Mouse (Mus musculus): ENCODE measurements around the gene Ctsd. TPM values are rescaled to one million over a fixed set of nuclear protein-coding genes. Genes with fewer than 3 reads are reported as not detected.
"Not testable (repeated sequence)": the region's sequence is repeated elsewhere in the genome, so short reads cannot be mapped to it uniquely, and the experiment has no call there.

The Ctsd gene
- total and polyA plus RNA-seq, 2 experiments from 2014 or later, result 484 to 1,105 TPM

DNA sequence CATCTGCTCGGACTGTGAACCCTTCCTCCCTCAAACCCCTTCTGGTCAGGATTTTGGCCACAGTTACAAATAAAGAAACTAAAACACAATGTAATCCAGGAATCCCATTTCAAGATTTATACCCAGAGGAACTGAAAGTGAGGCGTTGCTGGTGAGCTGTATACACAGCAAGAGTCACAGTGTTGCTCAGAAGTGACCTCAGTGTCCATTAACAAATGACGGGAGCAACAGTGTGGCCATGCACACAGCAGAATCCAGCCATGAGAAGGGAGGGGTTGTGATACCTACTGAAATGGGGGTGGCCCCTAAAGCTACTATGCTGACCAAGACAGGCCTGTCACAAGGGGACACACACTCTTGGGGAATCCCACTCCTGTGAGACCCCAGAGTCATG lies 45.6 kb downstream of the Ctsd start:
- H3K4me1 ChIP-seq (ENCODE audit: control insufficient read depth, insufficient read depth), result no peaks in the 10 kb centered on the region
- no peak overlapping the region for H3K4me2 ChIP-seq (ENCODE audit: low read depth, low read length)
- no peaks in the 10 kb centered on the region for H3K9me3 ChIP-seq (replicated peaks; ENCODE audit: control insufficient read depth, low read length)
- no peak overlapping the region for H3K9ac ChIP-seq (replicated peaks; ENCODE audit: low read depth, low read length)
- DNase-seq (ENCODE audit: low spot score), result no peak
- no peaks in the 10 kb centered on the region for H3K36me3 ChIP-seq (replicated peaks; ENCODE audit: control insufficient read depth, insufficient read depth, low read length)
- peak overlapping the region; percentile 40; the same call in 1 of the 2 replicates for H3K27ac ChIP-seq (ENCODE audit: low read depth)
- ATAC-seq (ENCODE audit: insufficient read depth, low read depth), result no peak
- WGBS, result 69% methylated on average over 3 of the region's 3 CpGs
- no peaks in the 10 kb centered on the region for H3K27me3 ChIP-seq (ENCODE audit: control insufficient read depth, insufficient read depth, low read length)
- no peak overlapping the region for H3K4me3 ChIP-seq (ENCODE audit: low read depth, low read length)
- no peak for TF ChIP-seq CTCF (IDR thresholded peaks at IDR 0.05; ENCODE audit: low read depth)
- no peak for TF ChIP-seq EP300 (IDR thresholded peaks at IDR 0.05; ENCODE audit: low read depth)

DNA sequence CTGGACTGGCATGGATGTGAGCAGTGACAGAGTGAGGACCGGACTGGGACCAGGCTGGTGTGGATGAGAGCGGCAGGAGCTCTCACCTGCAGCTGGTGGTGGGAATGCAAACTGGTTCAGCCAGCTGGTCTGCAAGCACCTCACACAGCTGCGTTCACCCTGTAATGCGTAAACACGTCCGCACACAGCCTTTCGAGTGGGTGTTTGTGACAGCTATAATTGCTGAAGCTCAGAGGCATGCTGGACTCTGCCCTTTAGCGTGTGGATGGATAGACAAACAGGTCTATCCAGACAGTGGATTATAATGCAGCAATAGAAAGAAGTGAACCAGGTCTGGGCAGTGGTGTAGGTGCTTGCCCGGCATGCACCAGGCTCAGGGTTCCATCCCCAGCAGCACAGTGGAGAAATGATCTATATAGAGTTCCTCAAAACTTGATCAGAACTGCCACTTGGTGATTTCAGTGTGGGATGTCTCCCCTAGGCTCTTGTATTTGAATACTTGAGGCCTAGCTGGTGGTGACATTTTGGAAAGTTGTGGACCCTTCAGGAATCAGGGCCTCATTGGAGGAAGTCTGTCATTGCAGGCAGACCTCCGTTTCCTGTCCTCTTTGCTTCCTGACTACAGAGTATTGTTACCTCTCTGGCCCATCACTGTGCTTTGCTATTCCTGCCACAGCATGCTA lies 46.1 kb downstream of the Ctsd start:
- DNase-seq (ENCODE audit: low spot score) (no peak), ATAC-seq (ENCODE audit: insufficient read depth, low read depth) (no peak)
- Histone ChIP-seq H3K9ac (replicated peaks; ENCODE audit: low read depth, low read length) (no peak overlapping the region), H3K36me3 (replicated peaks; ENCODE audit: control insufficient read depth, insufficient read depth, low read length) (no peaks in the 10 kb centered on the region), H3K4me3 (ENCODE audit: low read depth, low read length) (no peak overlapping the region), H3K27ac (ENCODE audit: low read depth) (peak overlapping the region; percentile 40; the same call in 1 of the 2 replicates), H3K4me2 (ENCODE audit: low read depth, low read length) (no peak overlapping the region), H3K27me3 (ENCODE audit: control insufficient read depth, insufficient read depth, low read length) (no peaks in the 10 kb centered on the region), H3K4me1 (ENCODE audit: control insufficient read depth, insufficient read depth) (no peaks in the 10 kb centered on the region), H3K9me3 (replicated peaks; ENCODE audit: control insufficient read depth, low read length) (no peaks in the 10 kb centered on the region)
- 70% methylated on average over 10 of the region's 10 CpGs for WGBS
- TF ChIP-seq CTCF (IDR thresholded peaks at IDR 0.05; ENCODE audit: low read depth), result no peak
- no peak for TF ChIP-seq EP300 (IDR thresholded peaks at IDR 0.05; ENCODE audit: low read depth)

DNA sequence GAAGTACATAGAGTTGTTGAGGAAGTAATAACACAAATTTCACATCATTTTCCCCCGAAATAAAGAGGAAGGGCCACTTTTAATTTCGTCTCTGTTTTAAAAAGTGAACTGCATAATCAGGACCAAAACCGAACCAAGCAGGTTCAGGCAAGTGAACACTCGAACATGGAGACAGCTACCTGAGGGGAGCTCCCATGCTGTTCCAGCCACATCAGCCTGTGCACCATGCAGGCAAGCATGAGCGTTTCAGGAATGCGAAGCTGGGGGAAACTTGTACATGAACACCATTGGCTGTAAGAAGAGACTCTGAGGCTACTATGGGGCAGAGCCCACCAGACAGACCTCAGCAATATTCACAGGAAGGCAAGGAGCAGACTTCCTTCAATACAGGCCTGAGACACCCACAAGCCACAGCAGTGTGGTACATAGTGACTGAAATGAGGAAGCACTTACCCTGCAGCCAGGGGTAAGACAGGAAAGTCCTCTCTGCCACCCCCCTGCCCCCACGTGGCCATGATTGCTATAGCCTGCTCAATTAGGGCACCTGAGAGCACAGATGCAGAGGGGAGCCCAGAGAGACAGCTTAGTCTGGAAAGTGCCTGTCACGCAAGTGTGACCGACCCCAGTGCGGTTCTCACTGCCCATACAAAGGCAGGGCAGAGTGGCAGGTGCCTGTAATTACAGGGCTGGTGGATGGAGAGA lies 47.4 kb downstream of the Ctsd start:
- no peaks in the 10 kb centered on the region for H3K36me3 ChIP-seq (replicated peaks; ENCODE audit: control insufficient read depth, insufficient read depth, low read length)
- H3K27ac ChIP-seq (ENCODE audit: low read depth), result no peak overlapping the region
- H3K4me2 ChIP-seq (ENCODE audit: low read depth, low read length), result no peak overlapping the region
- ATAC-seq (ENCODE audit: insufficient read depth, low read depth) (no peak), DNase-seq (ENCODE audit: low spot score) (no peak)
- 60% methylated on average over 10 of the region's 10 CpGs for WGBS
- no peaks in the 10 kb centered on the region for H3K9me3 ChIP-seq (replicated peaks; ENCODE audit: control insufficient read depth, low read length)
- H3K4me3 ChIP-seq (ENCODE audit: low read depth, low read length), result no peak overlapping the region
- H3K4me1 ChIP-seq (ENCODE audit: control insufficient read depth, insufficient read depth), result no peaks in the 10 kb centered on the region
- no peaks in the 10 kb centered on the region for H3K27me3 ChIP-seq (ENCODE audit: control insufficient read depth, insufficient read depth, low read length)
- no peak overlapping the region for H3K9ac ChIP-seq (replicated peaks; ENCODE audit: low read depth, low read length)
- no peak for TF ChIP-seq CTCF (IDR thresholded peaks at IDR 0.05; ENCODE audit: low read depth)
- TF ChIP-seq EP300 (IDR thresholded peaks at IDR 0.05; ENCODE audit: low read depth), result no peak

DNA sequence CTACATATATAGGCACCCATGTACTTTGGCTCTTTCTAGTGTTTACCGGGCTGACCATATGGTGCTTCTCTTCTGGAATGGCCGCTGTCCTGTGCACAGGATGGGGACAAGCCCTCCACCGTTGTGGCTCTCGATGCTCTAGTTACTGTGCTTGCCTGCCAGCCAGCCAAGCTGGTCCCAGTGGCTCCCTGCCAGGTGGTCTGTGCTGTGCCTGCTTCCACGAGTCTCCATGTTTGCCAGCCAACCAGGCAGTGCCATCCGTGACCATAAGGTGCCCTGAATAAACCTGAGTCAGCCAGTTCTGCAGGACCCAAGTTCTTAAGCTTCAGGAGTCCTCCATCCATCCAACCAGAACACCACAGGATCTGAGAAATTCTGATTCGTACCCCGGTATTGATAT lies 52.7 kb downstream of the Ctsd start:
- TF ChIP-seq CTCF (IDR thresholded peaks at IDR 0.05; ENCODE audit: low read depth) (no peak), EP300 (IDR thresholded peaks at IDR 0.05; ENCODE audit: low read depth) (no peak)
- no peak for ATAC-seq (ENCODE audit: insufficient read depth, low read depth)
- Histone ChIP-seq H3K4me3 (ENCODE audit: low read depth, low read length) (no peak overlapping the region), H3K4me2 (ENCODE audit: low read depth, low read length) (no peak overlapping the region), H3K4me1 (ENCODE audit: control insufficient read depth, insufficient read depth) (peaks cover 12% of the 10 kb centered on the region), H3K27me3 (ENCODE audit: control insufficient read depth, insufficient read depth, low read length) (no peaks in the 10 kb centered on the region), H3K9me3 (replicated peaks; ENCODE audit: control insufficient read depth, low read length) (no peaks in the 10 kb centered on the region), H3K9ac (replicated peaks; ENCODE audit: low read depth, low read length) (no peak overlapping the region), H3K36me3 (replicated peaks; ENCODE audit: control insufficient read depth, insufficient read depth, low read length) (no peaks in the 10 kb centered on the region), H3K27ac (ENCODE audit: low read depth) (no peak overlapping the region)
- WGBS, result 83% methylated on average over 8 of the region's 8 CpGs
- DNase-seq (ENCODE audit: low spot score), result no peak

DNA sequence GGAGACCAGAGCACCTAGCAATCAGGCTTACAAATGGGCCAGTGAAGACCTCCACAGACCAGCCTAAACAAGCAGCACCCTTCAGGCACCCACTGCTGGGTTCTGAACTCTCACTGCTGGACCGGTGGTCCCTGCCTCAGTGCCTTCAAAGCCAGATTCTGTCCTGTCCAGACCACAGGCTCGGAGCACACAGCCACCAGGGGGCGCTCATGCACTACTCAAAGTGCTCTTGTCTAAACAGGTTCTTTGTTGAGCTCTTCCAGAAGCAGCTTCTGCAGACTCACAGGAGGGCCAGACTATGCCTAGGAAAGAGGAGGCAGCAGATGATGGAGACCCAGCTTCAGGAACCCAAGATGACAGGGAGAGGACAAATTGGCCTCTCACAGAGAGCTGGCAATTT lies 53.6 kb downstream of the Ctsd start:
- Histone ChIP-seq H3K4me3 (ENCODE audit: low read depth, low read length) (no peak overlapping the region), H3K4me2 (ENCODE audit: low read depth, low read length) (no peak overlapping the region), H3K9ac (replicated peaks; ENCODE audit: low read depth, low read length) (no peak overlapping the region), H3K36me3 (replicated peaks; ENCODE audit: control insufficient read depth, insufficient read depth, low read length) (no peaks in the 10 kb centered on the region), H3K27ac (ENCODE audit: low read depth) (no peak overlapping the region), H3K27me3 (ENCODE audit: control insufficient read depth, insufficient read depth, low read length) (no peaks in the 10 kb centered on the region), H3K9me3 (replicated peaks; ENCODE audit: control insufficient read depth, low read length) (no peaks in the 10 kb centered on the region), H3K4me1 (ENCODE audit: control insufficient read depth, insufficient read depth) (peaks cover 20% of the 10 kb centered on the region)
- WGBS, result 0% methylated on average over 3 of the region's 3 CpGs
- peak; percentile 86 for DNase-seq (ENCODE audit: low spot score)
- TF ChIP-seq EP300 (IDR thresholded peaks at IDR 0.05; ENCODE audit: low read depth), result no peak
- TF ChIP-seq CTCF (IDR thresholded peaks at IDR 0.05; ENCODE audit: low read depth), result peak; percentile 96
- ATAC-seq (ENCODE audit: insufficient read depth, low read depth), result 0 out of 2 replicates have a peak, but pooled peaks have one; percentile 24

DNA sequence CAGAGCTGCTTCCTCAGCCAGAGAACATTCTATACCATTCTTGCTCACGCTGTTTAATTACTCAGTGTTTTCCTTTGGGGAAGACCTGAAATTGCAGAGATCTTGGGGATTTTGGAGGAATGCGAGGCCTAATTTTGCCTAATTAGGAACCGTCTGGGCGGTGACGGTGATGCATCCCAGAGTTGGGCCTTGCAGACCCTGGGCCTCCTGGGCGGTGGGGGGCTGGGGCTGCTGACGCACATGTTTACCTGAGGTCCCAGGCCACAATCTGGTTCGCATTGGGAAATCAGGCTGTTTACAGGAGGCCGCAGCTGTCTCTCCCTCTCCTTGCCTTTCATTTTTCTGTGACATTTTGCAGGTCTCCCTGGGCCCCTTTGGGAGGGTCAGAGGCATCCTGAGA lies 55.1 kb downstream of the Ctsd start:
- H3K36me3 ChIP-seq (replicated peaks; ENCODE audit: control insufficient read depth, insufficient read depth, low read length); H3K9me3 ChIP-seq (replicated peaks; ENCODE audit: control insufficient read depth, low read length); H3K27me3 ChIP-seq (ENCODE audit: control insufficient read depth, insufficient read depth, low read length); H3K4me3 ChIP-seq (ENCODE audit: low read depth, low read length); H3K4me2 ChIP-seq (ENCODE audit: low read depth, low read length); ATAC-seq (ENCODE audit: insufficient read depth, low read depth); H3K9ac ChIP-seq (replicated peaks; ENCODE audit: low read depth, low read length); DNase-seq (ENCODE audit: low spot score); H3K27ac ChIP-seq (ENCODE audit: low read depth): not testable (repeated sequence)
- WGBS, result 74% methylated on average over 3 of the region's 9 CpGs
- peaks cover 20% of the 10 kb centered on the region for H3K4me1 ChIP-seq (ENCODE audit: control insufficient read depth, insufficient read depth)
